Mouse (Mus musculus) olfactory bulb, adult 2 months (tissue): ENCODE measurements around the gene Pitpnm3.

ENCODE experiments used
- CTCF ChIP-seq: fragments of 200-500 bp; IDR thresholded peaks from 2 replicates; pipeline ENCODE4 v1.5.1; 2012; ENCODE audit warnings: low read depth, mild to moderate bottlenecking, low read length, moderate library complexity; ENCODE audit not compliant: insufficient read depth
- POLR2A ChIP-seq: fragments of 200-500 bp; IDR thresholded peaks from 2 replicates; pipeline ENCODE4 v1.6.1; 2012; ENCODE audit warnings: mild to moderate bottlenecking, low read depth, low read length, moderate library complexity; ENCODE audit not compliant: insufficient read depth

- TF ChIP-seq CTCF: no peak
- no peak for TF ChIP-seq POLR2A
These were observed 86.8 kb downstream of the Pitpnm3 start for GRCm38 (mm10) chr11:72048730-72049129.
